Mouse (Mus musculus) hindbrain, embryonic 16.5 days (tissue): ENCODE measurements at regions not wholly inside any gene's neighbourhood (a gene's known extent, or its start where the extent isn't known, plus 50 kb on each side); places are given as distances from the start of the nearest gene placed in this dataset.

Experiments used
- ATAC-seq: fragments of 200-750 bp; cut with Nextera tagmentation; 2 replicates; pipeline ENCODE4 v1.8.0; 2017; ENCODE audit warnings: moderate TSS enrichment, moderate library complexity
- H3K27ac ChIP-seq: fragments of 300-500 bp; sonication (generic); 2 replicates; pipeline ENCODE4 v1.5.1; 2014; ENCODE audit warnings: low read depth, mild to moderate bottlenecking, control low read depth, low read length, moderate library complexity
- H3K27me3 ChIP-seq: fragments of 300-500 bp; sonication (generic); replicated peaks from 2 replicates; pipeline ENCODE4 v1.6.1; 2014; ENCODE audit warnings: low read length; ENCODE audit not compliant: control insufficient read depth, insufficient read depth
- H3K36me3 ChIP-seq: fragments of 300-500 bp; sonication (generic); 2 replicates; pipeline ENCODE4 v1.6.1; 2014; ENCODE audit warnings: mild to moderate bottlenecking, low read length, moderate library complexity, mixed read lengths; ENCODE audit not compliant: control insufficient read depth, insufficient read depth
- H3K4me1 ChIP-seq: fragments of 300-500 bp; sonication (generic); 2 replicates; pipeline ENCODE4 v1.6.1; 2014; ENCODE audit warnings: low read depth, low read length; ENCODE audit not compliant: control insufficient read depth, insufficient read depth
- H3K4me2 ChIP-seq: fragments of 300-500 bp; sonication (generic); 2 replicates; pipeline ENCODE4 v1.6.1; 2014; ENCODE audit warnings: mild to moderate bottlenecking, low read length, control low read depth, moderate library complexity
- H3K4me3 ChIP-seq: fragments of 300-500 bp; sonication (generic); 2 replicates; pipeline ENCODE4 v1.5.1; 2014; ENCODE audit warnings: mild to moderate bottlenecking, low read length, control low read depth, moderate library complexity
- H3K9ac ChIP-seq: fragments of 300-500 bp; sonication (generic); 2 replicates; pipeline ENCODE4 v1.6.1; 2014; ENCODE audit warnings: low read depth, mild to moderate bottlenecking, control low read depth, low read length, moderate library complexity
- H3K9me3 ChIP-seq: fragments of 300-500 bp; sonication (generic); 2 replicates; pipeline ENCODE4 v1.6.1; 2014; ENCODE audit warnings: mild to moderate bottlenecking, low read length, moderate library complexity; ENCODE audit not compliant: control insufficient read depth
- WGBS: fragments of 180-500 bp; shearing (Covaris S2); extraction: QIAGEN DNeasy Blood & Tissue Kit; methylation state at CpG from one replicate; pipeline ENCODE4 v1.1.7; 2014; 5-methylcytosine and 5-hydroxymethylcytosine counted together

- peaks cover 8% of the 10 kb centered on the region; the same call in 1 of the 2 replicates for H3K4me1 ChIP-seq
- H3K9ac ChIP-seq: no peak overlapping the region
- H3K27me3 ChIP-seq: no peaks in the 10 kb centered on the region
- H3K4me3 ChIP-seq: no peak overlapping the region
- WGBS: 29% methylated on average over 17 of the region's 17 CpGs
- no peaks in the 10 kb centered on the region for H3K36me3 ChIP-seq
- H3K27ac ChIP-seq: no peak overlapping the region
- ATAC-seq: peak; percentile 73
- H3K4me2 ChIP-seq: peak overlapping the region; percentile 6; the same call in 1 of the 2 replicates
- H3K9me3 ChIP-seq: no peaks in the 10 kb centered on the region
These were observed 76.5 kb upstream of the Barx2 start for GRCm38 (mm10) chr9:31989581-31990360.

DNA sequence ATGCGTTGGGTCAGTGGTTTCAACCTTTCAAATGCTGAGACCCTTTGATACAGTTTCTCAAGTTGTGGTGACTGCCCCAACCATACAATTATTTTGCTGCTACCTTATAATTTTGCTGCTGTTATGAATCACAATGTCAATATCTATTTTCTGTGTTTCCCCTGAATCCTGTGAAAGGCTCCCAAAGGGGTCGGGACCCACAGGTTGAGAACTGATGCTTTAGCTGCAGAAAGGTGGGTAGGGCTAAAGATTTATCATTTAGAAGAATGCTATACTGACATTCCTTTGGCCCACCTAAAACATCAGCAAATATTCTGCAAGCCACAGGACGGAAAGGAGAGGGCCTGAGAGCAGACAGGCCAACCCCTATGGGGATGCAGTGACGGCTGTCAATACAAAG, 77.2 kb upstream of the Barx2 start:
- Histone ChIP-seq H3K9ac (no peak overlapping the region), H3K4me1 (peaks cover 8% of the 10 kb centered on the region; the same call in 1 of the 2 replicates), H3K27me3 (no peaks in the 10 kb centered on the region), H3K9me3 (no peaks in the 10 kb centered on the region), H3K4me3 (no peak overlapping the region), H3K4me2 (no peak overlapping the region), H3K27ac (no peak overlapping the region), H3K36me3 (no peaks in the 10 kb centered on the region)
- no peak for ATAC-seq
- 93% methylated on average over 4 of the region's 4 CpGs for WGBS

GRCm38 (mm10) chr9:31993631-31994601, 80.7 kb upstream of the Barx2 start:
- peaks cover 16% of the 10 kb centered on the region; the same call in 1 of the 2 replicates for H3K4me1 ChIP-seq
- no peak for ATAC-seq
- H3K27me3 ChIP-seq: no peaks in the 10 kb centered on the region
- H3K9me3 ChIP-seq: no peaks in the 10 kb centered on the region
- H3K36me3 ChIP-seq: no peaks in the 10 kb centered on the region
- no peak overlapping the region for H3K9ac ChIP-seq
- 74% methylated on average over 7 of the region's 7 CpGs for WGBS
- H3K4me2 ChIP-seq: no peak overlapping the region
- H3K4me3 ChIP-seq: no peak overlapping the region
- H3K27ac ChIP-seq: no peak overlapping the region

GRCm38 (mm10) chr9:31995101-31995500, 81.8 kb upstream of the Barx2 start:
- Histone ChIP-seq H3K4me3 (no peak overlapping the region), H3K27me3 (no peaks in the 10 kb centered on the region), H3K36me3 (no peaks in the 10 kb centered on the region), H3K4me2 (no peak overlapping the region), H3K9ac (no peak overlapping the region), H3K9me3 (no peaks in the 10 kb centered on the region), H3K4me1 (peaks cover 7% of the 10 kb centered on the region; the same call in 1 of the 2 replicates), H3K27ac (no peak overlapping the region)
- ATAC-seq: no peak
- WGBS: 69% methylated on average over 3 of the region's 3 CpGs

- no peak overlapping the region for H3K4me3 ChIP-seq
- peaks cover 7% of the 10 kb centered on the region; the same call in 1 of the 2 replicates for H3K4me1 ChIP-seq
- WGBS: 71% methylated on average over 4 of the region's 4 CpGs
- no peak overlapping the region for H3K9ac ChIP-seq
- ATAC-seq: no peak
- no peak overlapping the region for H3K4me2 ChIP-seq
- no peaks in the 10 kb centered on the region for H3K36me3 ChIP-seq
- no peaks in the 10 kb centered on the region for H3K9me3 ChIP-seq
- H3K27me3 ChIP-seq: no peaks in the 10 kb centered on the region
- H3K27ac ChIP-seq: no peak overlapping the region
These were observed 82.4 kb upstream of the Barx2 start for GRCm38 (mm10) chr9:31995700-31996099.

DNA sequence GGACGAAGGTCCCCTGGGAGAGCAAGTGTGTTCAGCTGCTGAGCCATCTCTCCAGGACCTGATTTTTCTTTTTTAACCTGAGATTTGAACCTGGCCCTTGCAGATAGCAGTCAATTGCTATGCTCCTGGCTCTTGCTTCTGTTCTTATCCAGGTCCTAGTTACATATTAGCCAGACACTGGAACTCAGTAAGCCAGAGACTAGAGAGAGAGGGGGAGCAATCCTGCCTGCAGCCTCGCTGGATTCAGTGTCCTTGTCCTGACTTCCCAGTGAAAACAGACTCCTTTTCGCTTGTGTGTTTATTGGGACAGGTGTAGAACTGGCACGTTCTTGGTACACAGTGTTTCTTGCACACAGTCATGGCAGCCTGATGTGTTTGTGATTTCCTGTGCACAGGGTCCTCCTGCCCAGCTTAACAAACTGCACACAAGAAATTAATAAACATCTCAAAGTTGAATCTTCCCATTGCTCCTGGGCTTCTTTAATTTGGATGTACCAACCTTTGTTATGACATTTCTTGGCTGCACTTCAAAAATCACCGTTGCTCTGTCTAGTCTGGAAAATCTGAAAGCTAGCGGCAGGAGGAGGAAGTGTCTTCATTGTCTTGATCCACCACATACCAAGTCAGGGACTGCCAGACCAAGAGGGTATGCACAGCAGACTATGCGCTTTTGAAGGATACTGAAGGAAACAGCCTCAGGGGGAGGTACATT, 83.4 kb upstream of the Barx2 start:
- peaks cover 7% of the 10 kb centered on the region; the same call in 1 of the 2 replicates for H3K4me1 ChIP-seq
- H3K4me2 ChIP-seq: no peak overlapping the region
- 59% methylated on average over 7 of the region's 7 CpGs for WGBS
- no peaks in the 10 kb centered on the region for H3K36me3 ChIP-seq
- H3K4me3 ChIP-seq: no peak overlapping the region
- no peak for ATAC-seq
- H3K27ac ChIP-seq: no peak overlapping the region
- no peak overlapping the region for H3K9ac ChIP-seq
- no peaks in the 10 kb centered on the region for H3K27me3 ChIP-seq
- H3K9me3 ChIP-seq: no peaks in the 10 kb centered on the region

DNA sequence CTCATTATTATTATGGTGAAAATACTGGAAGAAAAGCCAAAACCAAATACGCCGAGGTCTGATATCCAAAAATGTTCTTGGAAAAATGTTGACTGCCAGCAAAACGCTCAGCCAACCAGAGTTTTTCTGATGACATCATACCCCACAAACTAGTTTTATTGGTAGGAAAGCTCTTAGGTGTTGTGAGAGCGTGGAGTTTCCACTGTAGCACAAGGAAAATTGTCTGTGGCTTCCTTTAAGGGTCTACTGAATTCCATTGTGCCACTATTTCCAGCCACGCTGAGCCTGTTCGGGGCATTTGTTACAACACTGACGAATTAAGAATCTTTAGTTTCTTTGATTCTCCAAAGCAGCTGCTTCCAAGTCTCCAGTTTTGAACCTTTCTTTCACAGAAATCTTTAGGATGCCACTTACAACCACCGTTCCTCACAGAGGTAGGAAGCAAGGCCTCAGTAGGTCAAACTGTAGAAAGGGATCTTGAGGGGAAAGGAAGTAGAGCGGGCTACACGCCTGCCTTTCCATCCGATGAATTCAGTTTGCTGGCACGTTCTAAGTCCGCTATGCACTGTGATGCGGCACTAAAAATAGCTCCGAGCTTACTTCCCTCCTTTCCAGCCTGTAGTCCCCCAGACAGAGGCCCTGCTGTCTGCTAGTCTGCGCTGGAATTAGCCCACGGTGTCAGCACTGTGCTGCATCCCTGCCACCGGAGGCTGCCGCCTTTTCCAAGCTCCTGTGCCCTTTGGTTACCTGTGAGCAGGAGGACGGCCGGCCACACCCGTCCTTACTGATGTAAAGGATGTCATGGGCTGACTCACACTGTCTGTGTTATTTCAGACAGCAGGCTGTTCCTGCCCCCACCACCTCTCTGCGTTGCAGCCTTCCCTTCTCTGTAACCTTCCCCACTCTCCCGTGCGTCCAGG, 84.2 kb upstream of the Barx2 start:
- Histone ChIP-seq H3K27ac (peak overlapping the region; percentile 12; the same call in 1 of the 2 replicates), H3K36me3 (no peaks in the 10 kb centered on the region), H3K4me3 (no peak overlapping the region), H3K9me3 (no peaks in the 10 kb centered on the region), H3K9ac (no peak overlapping the region), H3K4me1 (peaks cover 7% of the 10 kb centered on the region; the same call in 1 of the 2 replicates), H3K4me2 (peak overlapping the region; percentile 24; the same call in 1 of the 2 replicates), H3K27me3 (no peaks in the 10 kb centered on the region)
- 62% methylated on average over 25 of the region's 25 CpGs for WGBS
- ATAC-seq: peak; percentile 45
